Mouse (Mus musculus) cortical plate, adult 2 months (tissue): ENCODE data around the gene Dnm1.

Source experiments
- CTCF ChIP-seq: fragments of 200-500 bp; IDR thresholded peaks from 2 replicates; pipeline ENCODE4 v1.5.1; 2011; ENCODE audit warnings: mild to moderate bottlenecking, control low read depth, low read length; ENCODE audit not compliant: insufficient read depth; ENCODE audit errors: extremely low read depth
- POLR2A ChIP-seq: fragments of 200-500 bp; IDR thresholded peaks from 2 replicates; pipeline ENCODE4 v1.6.1; 2011; ENCODE audit warnings: mild to moderate bottlenecking, low read length, control low read depth; ENCODE audit not compliant: insufficient read depth; ENCODE audit errors: extremely low read depth

- TF ChIP-seq CTCF: no peak
- no peak for TF ChIP-seq POLR2A
These were observed 77.3 kb downstream of the Dnm1 start for GRCm38 (mm10) chr2:32275823-32276222.
